Comparison of ENCODE assay signal across 8 mouse cellular contexts in the genomic region with DNA sequence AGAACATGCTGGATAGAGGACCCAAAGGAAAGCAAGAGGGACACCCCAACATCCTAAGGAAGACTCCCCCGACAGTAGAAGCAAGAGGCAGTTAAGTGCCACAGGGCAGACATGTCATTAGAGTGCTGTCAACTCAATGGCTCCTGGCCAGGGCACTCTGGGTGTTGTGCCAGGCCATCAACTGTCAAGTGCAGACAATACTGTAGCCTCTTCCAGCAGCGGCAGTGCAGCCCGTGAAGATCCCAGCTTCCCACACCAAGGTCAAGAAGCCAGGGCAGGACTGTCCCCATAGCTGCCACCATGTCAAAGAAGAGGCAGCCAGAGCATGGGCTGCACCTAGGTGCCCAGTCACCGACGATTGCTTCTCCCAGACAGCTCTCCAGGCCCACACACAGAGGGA. TPM values are rescaled to one million over a fixed set of nuclear protein-coding genes. Genes with fewer than 3 reads are reported as not detected.
DNase-seq lines count a peak whose midpoint lies in the region; ATAC-seq and TF ChIP-seq lines count a peak whose summit lies in the region.

No protein-coding gene starts in this region.

- H3K9me3 ChIP-seq in heart, embryonic 14.5 days (ENCODE audit: control insufficient read depth, low read length), result no peaks in the 10 kb centered on the region
- H3K9me3 ChIP-seq in limb, embryonic 14.5 days (ENCODE audit: control insufficient read depth, low read length), result no peaks in the 10 kb centered on the region
- H3K9me3 ChIP-seq in midbrain, embryonic 16.5 days (replicated peaks; ENCODE audit: control insufficient read depth, low read length, poor library complexity, severe bottlenecking), result no peaks in the 10 kb centered on the region

- TF ChIP-seq POLR2A in kidney, adult 2 months (IDR thresholded peaks at IDR 0.05; ENCODE audit: low read depth, low read length), result no peak
- TF ChIP-seq POLR2A in limb, embryonic 14.5 days (IDR thresholded peaks at IDR 0.05; ENCODE audit: borderline replicate concordance, extremely low read depth, insufficient read depth, insufficient read length), result no peak

- no peaks in the 10 kb centered on the region for H3K27me3 ChIP-seq in kidney, adult 2 months (replicated peaks; ENCODE audit: control insufficient read depth, insufficient read depth, low read length)
- no peaks in the 10 kb centered on the region for H3K27me3 ChIP-seq in heart, embryonic 14.5 days (ENCODE audit: control insufficient read depth, insufficient read depth, low read length)
- H3K27me3 ChIP-seq in limb, embryonic 14.5 days (ENCODE audit: control insufficient read depth, insufficient read depth, low read length), result no peaks in the 10 kb centered on the region
- no peaks in the 10 kb centered on the region for H3K27me3 ChIP-seq in midbrain, embryonic 16.5 days (ENCODE audit: control insufficient read depth, insufficient read depth, low read depth, low read length)

- peak overlapping the region; percentile 97 for H3K9ac ChIP-seq in heart, embryonic 14.5 days (ENCODE audit: low read length)
- peak overlapping the region; percentile 96 for H3K9ac ChIP-seq in limb, embryonic 14.5 days (ENCODE audit: low read depth, low read length, severe bottlenecking)
- peak overlapping the region; percentile 97 for H3K9ac ChIP-seq in midbrain, embryonic 16.5 days (ENCODE audit: low read depth, low read length)

- peak overlapping the region; percentile 65 for H3K4me3 ChIP-seq in kidney, adult 2 months (ENCODE audit: insufficient read depth, low read depth, low read length)
- H3K4me3 ChIP-seq in heart, embryonic 14.5 days (ENCODE audit: control insufficient read depth in 1 of 2, insufficient read depth in 1 of 2, low read depth in 1 of 2, low read length in 2 of 2), result peak overlapping the region; percentile 78 to 95
- peak overlapping the region; percentile 91 for H3K4me3 ChIP-seq in limb, embryonic 14.5 days (replicated peaks; ENCODE audit: low read length)
- peak overlapping the region; percentile 77 for H3K4me3 ChIP-seq in midbrain, embryonic 16.5 days (ENCODE audit: low read depth, low read length)

- H3K4me2 ChIP-seq in heart, embryonic 14.5 days (ENCODE audit: low read length), result peak overlapping the region; percentile 91
- H3K4me2 ChIP-seq in limb, embryonic 14.5 days (replicated peaks; ENCODE audit: low read depth, low read length, severe bottlenecking), result peak overlapping the region; percentile 92
- peak overlapping the region; percentile 100 for H3K4me2 ChIP-seq in midbrain, embryonic 16.5 days (ENCODE audit: low read length)

- no peak for ATAC-seq in heart, embryonic 14.5 days (ENCODE audit: insufficient number of reproducible peaks, insufficient read depth, low FRiP score, low read depth)
- ATAC-seq in limb, embryonic 14.5 days (ENCODE audit: low FRiP score, low read depth), result no peak
- no peak for ATAC-seq in midbrain, embryonic 16.5 days
- ATAC-seq in inflammation-experienced regulatory T-cells, adult 6 months, result no peak

- H3K36me3 ChIP-seq in kidney, adult 2 months (ENCODE audit: control insufficient read depth, insufficient read depth, low read length), result no peaks in the 10 kb centered on the region
- H3K36me3 ChIP-seq in heart, embryonic 14.5 days (ENCODE audit: control insufficient read depth, insufficient read depth, low read length), result peaks cover 23% of the 10 kb centered on the region
- peaks cover 17% of the 10 kb centered on the region; the same call in 1 of the 2 replicates for H3K36me3 ChIP-seq in limb, embryonic 14.5 days (ENCODE audit: control insufficient read depth, insufficient read depth, low read length)
- 0 out of 2 replicates have a peak, but pooled peaks cover 2% of the 10 kb centered on the region for H3K36me3 ChIP-seq in midbrain, embryonic 16.5 days (ENCODE audit: control insufficient read depth, insufficient read depth, low read length)

- peaks cover 6% of the 10 kb centered on the region; the same call in 1 of the 2 replicates for H3K4me1 ChIP-seq in kidney, adult 2 months (ENCODE audit: control insufficient read depth, insufficient read depth, low read length)
- H3K4me1 ChIP-seq in heart, embryonic 14.5 days (ENCODE audit: control insufficient read depth in 2 of 2, insufficient read depth in 2 of 2, low read length in 2 of 2), result peaks cover 50 to 60% of the 10 kb centered on the region in 2 experiments
- H3K4me1 ChIP-seq in limb, embryonic 14.5 days (ENCODE audit: control insufficient read depth, insufficient read depth, low read length), result peaks cover 54% of the 10 kb centered on the region
- peaks cover 58% of the 10 kb centered on the region for H3K4me1 ChIP-seq in midbrain, embryonic 16.5 days (ENCODE audit: control insufficient read depth, insufficient read depth, low read length)

- 30% methylated on average over 5 of the region's 5 CpGs for WGBS in kidney, adult 2 months
- WGBS in heart, embryonic 14.5 days, result 5% methylated on average over 5 of the region's 5 CpGs
- 32% methylated on average over 5 of the region's 5 CpGs for WGBS in limb, embryonic 14.5 days
- WGBS in midbrain, embryonic 16.5 days, result 10% methylated on average over 5 of the region's 5 CpGs

- H3K27ac ChIP-seq in kidney, adult 2 months (ENCODE audit: insufficient read depth, low read depth, low read length), result peak overlapping the region; percentile 61
- H3K27ac ChIP-seq in heart, embryonic 14.5 days (replicated peaks in 1 of 2; ENCODE audit: control insufficient read depth in 1 of 2, insufficient read depth in 1 of 2, low read depth in 2 of 2, low read length in 2 of 2), result peak overlapping the region; percentile 65 to 94
- H3K27ac ChIP-seq in limb, embryonic 14.5 days (replicated peaks; ENCODE audit: low read depth, low read length), result no peak overlapping the region
- peak overlapping the region; percentile 99 for H3K27ac ChIP-seq in midbrain, embryonic 16.5 days (ENCODE audit: low read length)

- no peak for TF ChIP-seq CTCF in kidney, adult 2 months (conservative IDR thresholded peaks at IDR 0.05; ENCODE audit: insufficient read depth, insufficient read length, low read depth, low read length)

- DNase-seq in kidney, adult 2 months, result peak; percentile 48
- DNase-seq in kidney, adult 9 months, result no peak
- DNase-seq in cerebellum, adult 11-12 months, result peak; percentile 86
- DNase-seq in limb, embryonic 14.5 days (ENCODE audit: low spot score), result no peak
- no peak for DNase-seq in embryo, embryonic 9.5 days (ENCODE audit: extremely low spot score)

RNA-seq across cellular contexts. Expression of gene Soga1, which starts 1.9 kb away (rescaled TPM):
- 5.3 and 5.4 TPM in 2 replicates for polyA plus RNA-seq in kidney, adult 2 months (2012; rRNA removed)
- polyA plus RNA-seq in heart, embryonic 14.5 days (2014; fragmentation: Nextera tagmentation; extraction: Ambion mirVana), result 4.1 and 5.0 TPM in 2 replicates
- polyA plus RNA-seq in limb, embryonic 14.5 days (2012; rRNA removed), result 14.2 and 22.8 TPM in 2 replicates
- 5.5 and 7.9 TPM in 2 replicates for polyA plus RNA-seq in limb, embryonic 14.5 days (2014; fragmentation: Nextera tagmentation; extraction: Ambion mirVana)
- 5.2 and 5.5 TPM in 2 replicates for polyA plus RNA-seq in midbrain, embryonic 16.5 days (2015; fragmentation: Nextera tagmentation; extraction: Ambion mirVana)
- under 1 TPM in 1 of 3 experiments, not detected in 2; 0.17 TPM for polyA plus RNA-seq in inflammation-experienced regulatory T-cells, adult 6 months (2017; shearing (Covaris generic))

RNA-seq across cellular contexts. Expression of gene Tldc2, which starts 9.7 kb away (rescaled TPM):
- 11.3 and 12.2 TPM in 2 replicates for polyA plus RNA-seq in kidney, adult 2 months (2012; rRNA removed)
- not detected in 2 replicates for polyA plus RNA-seq in heart, embryonic 14.5 days (2014; fragmentation: Nextera tagmentation; extraction: Ambion mirVana)
- polyA plus RNA-seq in limb, embryonic 14.5 days (2012; rRNA removed), result not detected in 2 replicates
- not detected in 2 replicates for polyA plus RNA-seq in limb, embryonic 14.5 days (2014; fragmentation: Nextera tagmentation; extraction: Ambion mirVana)
- polyA plus RNA-seq in midbrain, embryonic 16.5 days (2015; fragmentation: Nextera tagmentation; extraction: Ambion mirVana), result not detected in 2 replicates
- not detected for polyA plus RNA-seq in inflammation-experienced regulatory T-cells, adult 6 months (2017; shearing (Covaris generic))

RNA-seq across cellular contexts. Expression of gene Samhd1, which starts 57.9 kb away (rescaled TPM):
- polyA plus RNA-seq in kidney, adult 2 months (2012; rRNA removed), result 16.4 and 23.5 TPM in 2 replicates
- polyA plus RNA-seq in heart, embryonic 14.5 days (2014; fragmentation: Nextera tagmentation; extraction: Ambion mirVana), result 18.3 and 19.6 TPM in 2 replicates
- 33.6 and 34.4 TPM in 2 replicates for polyA plus RNA-seq in limb, embryonic 14.5 days (2012; rRNA removed)
- polyA plus RNA-seq in limb, embryonic 14.5 days (2014; fragmentation: Nextera tagmentation; extraction: Ambion mirVana), result 24.3 and 28.5 TPM in 2 replicates
- polyA plus RNA-seq in midbrain, embryonic 16.5 days (2015; fragmentation: Nextera tagmentation; extraction: Ambion mirVana), result 9.1 and 9.6 TPM in 2 replicates
- polyA plus RNA-seq in inflammation-experienced regulatory T-cells, adult 6 months (2017; shearing (Covaris generic)), result 100 to 1,000 TPM; 383 to 537 (median 471) TPM

Comparison
In these comparisons a context has a peak if more than half of its experiments do, and no peak if none do; other contexts are left out.
1. DNase-seq: peak in kidney, adult 2 months (single experiment) and cerebellum, adult 11-12 months (single experiment); none in kidney, adult 9 months (single experiment), limb, embryonic 14.5 days (single experiment) and embryo, embryonic 9.5 days (single experiment).
2. RNA of gene Samhd1, which starts 57.9 kb away (polyA plus RNA-seq): 383 to 537 TPM in inflammation-experienced regulatory T-cells, adult 6 months; 24.3 to 34.4 TPM in limb, embryonic 14.5 days, 16.4 to 23.5 TPM in kidney, adult 2 months, 18.3 to 19.6 TPM in heart, embryonic 14.5 days and 9.1 to 9.6 TPM in midbrain, embryonic 16.5 days; every median in the first group is over 10 times any median in the second.
3. Peak in every context shown above with its lines, with median percentiles within 50 percentile points of each other: H3K4me3 ChIP-seq, H3K4me2 ChIP-seq and H3K9ac ChIP-seq.